Mouse (Mus musculus): Measurements from ENCODE around the gene Ptprd.

GRCm38 (mm10) chr4:77743391-77743790, 468.4 kb downstream of the Ptprd start:
- TF ChIP-seq TCF12 (IDR thresholded peaks at IDR 0.05; ENCODE audit: low read depth, low read length) (no peak), POLR2A (IDR thresholded peaks at IDR 0.05; ENCODE audit: control insufficient read depth in 1 of 2, insufficient read depth in 1 of 2, low read depth in 1 of 2, low read length in 2 of 2, poor library complexity in 1 of 2) (no peak), MAX (IDR thresholded peaks at IDR 0.05; ENCODE audit: low read length) (no peak), CTCF (IDR thresholded peaks at IDR 0.05 in 2 of 3, conservative IDR thresholded peaks at IDR 0.05 in 1 of 3; ENCODE audit: control insufficient read depth in 1 of 3, insufficient read depth in 1 of 3, low read depth in 2 of 3, low read length in 3 of 3, poor library complexity in 1 of 3, severe bottlenecking in 1 of 3) (no peak), NELFE (IDR thresholded peaks at IDR 0.05; ENCODE audit: low read depth, low read length) (no peak), RAD21 (IDR thresholded peaks at IDR 0.05; ENCODE audit: low read depth, low read length) (no peak), NRF1 (IDR thresholded peaks at IDR 0.05; ENCODE audit: insufficient read depth, low read depth, low read length, poor library complexity, severe bottlenecking) (no peak), GABPA (IDR thresholded peaks at IDR 0.05; ENCODE audit: low read depth, low read length) (no peak), MAZ (IDR thresholded peaks at IDR 0.05; ENCODE audit: low read depth, low read length) (no peak), TAL1 (IDR thresholded peaks at IDR 0.05; ENCODE audit: low read length) (no peak), ZC3H11A (IDR thresholded peaks at IDR 0.05; ENCODE audit: low read depth, low read length) (no peak), CHD2 (IDR thresholded peaks at IDR 0.05; ENCODE audit: low read length) (no peak), MYC (IDR thresholded peaks at IDR 0.05; ENCODE audit: low read depth, low read length) (no peak)

Data from MEL (cell line).